Mouse (Mus musculus): Measurements from ENCODE around the gene Ppp2r5a. TPM values are rescaled to one million over a fixed set of nuclear protein-coding genes. Genes with fewer than 3 reads are reported as not detected.

The Ppp2r5a gene
- polyA plus RNA-seq, 1 experiment from 2014 or later: 12.6 TPM

- H3K9ac ChIP-seq: no peak overlapping the region
- peaks cover 32% of the 10 kb centered on the region for H3K36me3 ChIP-seq (replicated peaks; ENCODE audit: control insufficient read depth, insufficient read depth)
- H3K9me3 ChIP-seq (ENCODE audit: control insufficient read depth, low read length): no peaks in the 10 kb centered on the region
- DNase-seq (ENCODE audit: low spot score): no peak
- no peak overlapping the region for H3K4me3 ChIP-seq (replicated peaks; ENCODE audit: low read length)
- peaks cover 25% of the 10 kb centered on the region for H3K4me1 ChIP-seq (replicated peaks; ENCODE audit: control insufficient read depth, insufficient read depth, low read length)
- H3K27me3 ChIP-seq (ENCODE audit: control insufficient read depth, insufficient read depth, low read length): no peaks in the 10 kb centered on the region
- no peak overlapping the region for H3K27ac ChIP-seq
- 87% methylated on average over 4 of the region's 4 CpGs for WGBS
- no peak for ATAC-seq (ENCODE audit: low FRiP score)
- no peak overlapping the region for H3K4me2 ChIP-seq (replicated peaks)
Measured at GRCm38 (mm10) chr1:191330356-191330755, 72.7 kb downstream of the Ppp2r5a start.

DNA sequence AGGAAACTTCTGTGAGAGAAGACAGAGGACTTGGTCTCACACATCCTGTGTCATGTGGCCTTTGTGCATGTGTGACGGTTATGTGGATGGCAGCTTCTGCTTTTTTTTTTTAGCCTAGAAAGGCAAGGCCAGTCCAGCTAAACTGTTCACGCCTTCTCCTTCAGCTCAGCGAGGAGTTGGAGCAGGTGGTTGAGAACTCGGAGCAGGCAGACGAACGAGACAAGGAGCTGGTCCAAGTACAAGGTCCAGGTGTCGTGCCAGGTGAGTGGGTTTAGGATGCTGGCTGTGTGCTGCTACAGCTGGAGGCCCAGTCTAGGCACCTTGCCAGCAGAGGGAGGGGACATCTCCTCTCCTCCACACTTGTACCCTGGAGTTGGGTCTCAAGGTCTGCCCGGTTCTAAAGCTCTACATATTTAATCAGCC, 75.0 kb downstream of the Ppp2r5a start:
- H3K9ac ChIP-seq: no peak overlapping the region
- peaks cover 29% of the 10 kb centered on the region for H3K4me1 ChIP-seq (replicated peaks; ENCODE audit: control insufficient read depth, insufficient read depth, low read length)
- DNase-seq (ENCODE audit: low spot score): no peak
- ATAC-seq (ENCODE audit: low FRiP score): no peak
- WGBS: 75% methylated on average over 8 of the region's 8 CpGs
- no peak overlapping the region for H3K27ac ChIP-seq
- peaks cover 16% of the 10 kb centered on the region for H3K36me3 ChIP-seq (replicated peaks; ENCODE audit: control insufficient read depth, insufficient read depth)
- no peak overlapping the region for H3K4me3 ChIP-seq (replicated peaks; ENCODE audit: low read length)
- no peaks in the 10 kb centered on the region for H3K27me3 ChIP-seq (ENCODE audit: control insufficient read depth, insufficient read depth, low read length)
- H3K4me2 ChIP-seq (replicated peaks): peak overlapping the region; percentile 57
- H3K9me3 ChIP-seq (ENCODE audit: control insufficient read depth, low read length): no peaks in the 10 kb centered on the region

DNA sequence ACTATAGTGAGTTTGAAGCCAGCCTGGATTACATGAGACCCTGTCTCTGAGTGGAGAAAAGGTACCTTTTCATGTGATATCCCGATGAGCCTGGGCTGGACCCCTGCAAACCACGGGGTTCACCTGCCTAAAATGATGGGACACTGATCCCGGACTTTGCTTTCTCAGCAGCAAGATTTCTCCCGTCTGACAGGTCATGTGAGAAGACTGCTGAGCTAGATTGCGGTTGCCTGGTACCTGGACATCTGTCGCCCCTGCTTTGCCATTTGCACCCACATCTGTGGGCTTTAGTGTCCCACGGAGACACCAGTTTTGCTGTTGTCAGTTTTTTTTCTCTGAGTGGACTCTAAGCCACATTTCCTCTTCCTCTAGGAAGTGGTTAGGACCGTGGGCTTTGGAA, 75.8 kb downstream of the Ppp2r5a start:
- Histone ChIP-seq H3K27ac (no peak overlapping the region), H3K36me3 (replicated peaks; ENCODE audit: control insufficient read depth, insufficient read depth) (peaks cover 9% of the 10 kb centered on the region), H3K4me2 (replicated peaks) (peak overlapping the region; percentile 57), H3K9me3 (ENCODE audit: control insufficient read depth, low read length) (no peaks in the 10 kb centered on the region), H3K4me3 (replicated peaks; ENCODE audit: low read length) (peak overlapping the region; percentile 66), H3K4me1 (replicated peaks; ENCODE audit: control insufficient read depth, insufficient read depth, low read length) (peaks cover 29% of the 10 kb centered on the region), H3K27me3 (ENCODE audit: control insufficient read depth, insufficient read depth, low read length) (no peaks in the 10 kb centered on the region), H3K9ac (peak overlapping the region; percentile 81; the same call in 1 of the 2 replicates)
- 82% methylated on average over 8 of the region's 8 CpGs for WGBS
- DNase-seq (ENCODE audit: low spot score) (no peak), ATAC-seq (ENCODE audit: low FRiP score) (no peak)

- peaks cover 29% of the 10 kb centered on the region for H3K4me1 ChIP-seq (replicated peaks; ENCODE audit: control insufficient read depth, insufficient read depth, low read length)
- ATAC-seq (ENCODE audit: low FRiP score) (peak; percentile 67), DNase-seq (ENCODE audit: low spot score) (peak; percentile 42)
- H3K9me3 ChIP-seq (ENCODE audit: control insufficient read depth, low read length): no peaks in the 10 kb centered on the region
- peak overlapping the region; percentile 81 for H3K9ac ChIP-seq
- H3K27ac ChIP-seq: peak overlapping the region; percentile 79
- H3K4me2 ChIP-seq (replicated peaks): peak overlapping the region; percentile 57
- 1% methylated on average over 35 of the region's 35 CpGs for WGBS
- H3K4me3 ChIP-seq (replicated peaks; ENCODE audit: low read length): peak overlapping the region; percentile 66
- peaks cover 2% of the 10 kb centered on the region for H3K36me3 ChIP-seq (replicated peaks; ENCODE audit: control insufficient read depth, insufficient read depth)
- no peaks in the 10 kb centered on the region for H3K27me3 ChIP-seq (ENCODE audit: control insufficient read depth, insufficient read depth, low read length)
Measured at GRCm38 (mm10) chr1:191326233-191326882, 76.7 kb downstream of the Ppp2r5a start.

- Histone ChIP-seq H3K27me3 (ENCODE audit: control insufficient read depth, insufficient read depth, low read length) (no peaks in the 10 kb centered on the region), H3K36me3 (replicated peaks; ENCODE audit: control insufficient read depth, insufficient read depth) (no peaks in the 10 kb centered on the region), H3K4me2 (replicated peaks) (peak within 1 kb of the TSS; percentile 57), H3K9ac (peak within 1 kb of the TSS; percentile 81), H3K4me3 (replicated peaks; ENCODE audit: low read length) (peak within 1 kb of the TSS; percentile 66), H3K4me1 (replicated peaks; ENCODE audit: control insufficient read depth, insufficient read depth, low read length) (peaks cover 29% of the 10 kb centered on the region), H3K27ac (peak within 1 kb of the TSS; percentile 79), H3K9me3 (ENCODE audit: control insufficient read depth, low read length) (no peaks in the 10 kb centered on the region)
- DNase-seq (ENCODE audit: low spot score) (peak; percentile 99), ATAC-seq (ENCODE audit: low FRiP score) (peak; percentile 96)
- WGBS: under 1% methylated on average over 42 of the region's 42 CpGs
Measured at GRCm38 (mm10) chr1:191325726-191326232, 77.3 kb downstream of the Ppp2r5a start, which contains the start of gene Tmem206. Tmem206 (plus strand) TSS chr1:191325912.

DNA sequence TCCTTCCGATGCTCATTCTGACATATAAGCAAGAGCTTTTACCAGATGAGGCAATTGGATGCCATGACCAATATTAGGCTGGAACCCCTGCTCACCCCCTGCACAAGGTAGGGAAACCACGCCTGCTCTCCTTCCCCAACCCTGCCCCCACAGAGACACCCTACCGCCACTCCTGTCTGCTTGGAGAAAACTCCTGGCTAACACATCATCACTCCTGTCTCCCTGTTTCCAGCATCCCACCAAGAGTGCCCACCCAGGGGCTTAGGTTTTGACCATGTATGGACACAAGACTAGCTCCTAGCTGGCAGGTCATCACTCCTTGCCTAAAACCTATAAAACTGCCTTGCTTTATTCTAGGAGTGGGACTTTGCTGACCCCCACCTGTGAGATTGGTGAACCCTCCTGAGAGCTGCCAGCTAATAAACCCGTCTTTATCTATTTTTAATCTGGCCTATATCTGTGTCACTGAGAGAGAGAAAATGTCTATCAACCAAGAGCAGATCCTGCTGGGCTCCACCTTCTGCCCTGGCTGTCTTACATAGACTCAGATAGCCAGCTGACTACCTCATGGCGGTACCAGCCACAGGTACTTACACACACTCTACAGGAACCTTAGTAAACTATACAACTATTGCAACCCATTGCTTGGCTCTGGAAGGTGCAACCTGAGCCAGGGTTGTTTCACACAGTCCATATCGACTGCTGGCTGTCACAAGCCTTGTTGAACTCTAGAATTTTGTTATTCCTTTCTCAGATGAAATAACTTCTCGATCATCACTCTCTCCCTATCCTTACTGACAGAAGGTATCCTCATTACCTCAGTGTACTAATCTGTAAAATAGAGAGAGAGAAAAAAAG, 78.1 kb downstream of the Ppp2r5a start:
- H3K36me3 ChIP-seq (replicated peaks; ENCODE audit: control insufficient read depth, insufficient read depth): no peaks in the 10 kb centered on the region
- H3K4me2 ChIP-seq (replicated peaks): peak overlapping the region; percentile 57
- H3K9me3 ChIP-seq (ENCODE audit: control insufficient read depth, low read length): no peaks in the 10 kb centered on the region
- H3K4me3 ChIP-seq (replicated peaks; ENCODE audit: low read length): peak overlapping the region; percentile 66
- H3K9ac ChIP-seq: peak overlapping the region; percentile 81
- WGBS: 90% methylated on average over 7 of the region's 7 CpGs
- H3K27me3 ChIP-seq (ENCODE audit: control insufficient read depth, insufficient read depth, low read length): no peaks in the 10 kb centered on the region
- H3K4me1 ChIP-seq (replicated peaks; ENCODE audit: control insufficient read depth, insufficient read depth, low read length): peaks cover 29% of the 10 kb centered on the region
- H3K27ac ChIP-seq: peak overlapping the region; percentile 79
- DNase-seq (ENCODE audit: low spot score) (no peak), ATAC-seq (ENCODE audit: low FRiP score) (no peak; the same call in 1 of the 2 replicates)

DNA sequence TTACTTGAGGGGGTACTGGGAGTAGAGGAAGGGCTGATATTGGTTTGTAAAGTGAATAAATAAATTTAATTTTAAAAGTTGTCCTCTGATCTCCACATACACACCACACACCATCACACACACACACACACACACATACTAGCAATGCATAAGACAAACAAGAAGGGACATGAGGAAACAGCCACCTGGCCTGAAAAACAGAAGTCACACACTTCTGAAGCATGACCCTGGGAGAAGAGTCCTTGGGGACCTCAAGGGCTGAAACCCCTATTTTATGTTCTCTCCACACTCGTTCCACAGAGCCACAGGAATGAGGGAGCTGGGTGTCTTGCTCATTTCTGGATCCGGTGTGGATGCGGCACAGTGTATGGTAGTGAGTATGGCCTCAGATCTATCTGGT, 79.7 kb downstream of the Ppp2r5a start:
- Histone ChIP-seq H3K4me2 (replicated peaks) (no peak overlapping the region), H3K4me1 (replicated peaks; ENCODE audit: control insufficient read depth, insufficient read depth, low read length) (peaks cover 25% of the 10 kb centered on the region), H3K9ac (no peak overlapping the region), H3K9me3 (ENCODE audit: control insufficient read depth, low read length) (no peaks in the 10 kb centered on the region), H3K27me3 (ENCODE audit: control insufficient read depth, insufficient read depth, low read length) (no peaks in the 10 kb centered on the region), H3K36me3 (replicated peaks; ENCODE audit: control insufficient read depth, insufficient read depth) (no peaks in the 10 kb centered on the region), H3K4me3 (replicated peaks; ENCODE audit: low read length) (no peak overlapping the region), H3K27ac (no peak overlapping the region)
- WGBS: 87% methylated on average over 3 of the region's 3 CpGs
- ATAC-seq (ENCODE audit: low FRiP score) (no peak), DNase-seq (ENCODE audit: low spot score) (no peak)

DNA sequence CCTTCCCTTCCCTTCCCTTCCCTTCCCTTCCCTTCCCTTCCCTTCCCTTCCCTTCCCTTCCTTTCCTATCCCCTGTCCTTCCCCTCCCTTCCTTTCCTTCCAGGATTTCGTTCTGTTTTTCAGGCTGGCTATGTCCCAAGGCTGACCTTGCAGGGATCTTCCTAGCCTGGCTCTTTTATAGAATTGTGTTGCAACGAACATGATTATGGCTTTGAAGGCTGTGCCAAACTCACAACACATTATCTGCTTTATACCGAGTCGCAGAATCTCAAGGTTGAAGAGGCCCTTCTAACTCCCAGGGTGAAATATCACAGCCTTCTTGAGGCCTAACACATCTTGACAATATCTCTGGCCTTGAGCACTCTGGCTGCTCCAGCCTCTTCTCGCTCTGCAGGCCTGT, 84.4 kb downstream of the Ppp2r5a start:
- no peak overlapping the region for H3K9ac ChIP-seq
- peaks cover 6% of the 10 kb centered on the region for H3K4me1 ChIP-seq (replicated peaks; ENCODE audit: control insufficient read depth, insufficient read depth, low read length)
- no peaks in the 10 kb centered on the region for H3K9me3 ChIP-seq (ENCODE audit: control insufficient read depth, low read length)
- ATAC-seq (ENCODE audit: low FRiP score) (no peak), DNase-seq (ENCODE audit: low spot score) (no peak)
- no peak overlapping the region for H3K4me3 ChIP-seq (replicated peaks; ENCODE audit: low read length)
- H3K36me3 ChIP-seq (replicated peaks; ENCODE audit: control insufficient read depth, insufficient read depth): no peaks in the 10 kb centered on the region
- WGBS: 72% methylated on average over 5 of the region's 5 CpGs
- H3K4me2 ChIP-seq (replicated peaks): no peak overlapping the region
- no peak overlapping the region for H3K27ac ChIP-seq
- no peaks in the 10 kb centered on the region for H3K27me3 ChIP-seq (ENCODE audit: control insufficient read depth, insufficient read depth, low read length)

DNA sequence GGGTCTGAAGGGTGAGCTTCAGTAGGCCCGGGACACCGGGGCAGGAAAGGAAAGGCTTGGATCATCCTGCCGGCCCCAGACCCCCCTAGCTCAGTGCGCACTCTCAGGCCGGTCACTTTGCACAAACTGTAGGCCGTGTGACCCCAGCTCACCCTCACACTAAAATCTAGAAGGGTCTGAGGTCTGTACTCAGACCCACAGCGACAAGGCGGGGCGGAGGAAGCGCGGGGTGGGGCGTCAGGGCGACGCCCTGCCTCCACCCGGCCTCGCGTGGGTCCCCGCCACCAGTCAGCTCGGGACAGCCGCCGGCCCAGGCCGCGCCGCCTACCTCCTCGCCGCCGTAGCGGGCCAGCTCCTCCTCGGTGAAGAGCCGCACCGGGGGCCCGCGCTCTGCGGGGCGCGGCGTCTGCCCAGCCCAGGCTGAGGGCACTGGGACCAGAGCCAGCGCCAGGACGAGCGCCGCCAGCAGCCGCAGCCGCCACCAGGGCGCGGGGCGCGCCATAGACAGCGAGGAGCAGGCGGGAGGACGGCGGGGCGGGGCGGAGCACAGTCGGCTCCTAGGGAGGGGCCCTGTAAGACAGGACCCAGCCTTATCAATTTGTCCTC, 85.4 kb downstream of the Ppp2r5a start, which contains the start of gene Nenf:
Nenf (minus strand) TSS at position 604 of the 606 bp plus-strand sequence.
- Histone ChIP-seq H3K9ac (peak within 1 kb of the TSS; percentile 83), H3K27ac (peak within 1 kb of the TSS; percentile 52; the same call in 1 of the 2 replicates), H3K27me3 (ENCODE audit: control insufficient read depth, insufficient read depth, low read length) (no peaks in the 10 kb centered on the region), H3K4me1 (replicated peaks; ENCODE audit: control insufficient read depth, insufficient read depth, low read length) (peaks cover 6% of the 10 kb centered on the region), H3K4me3 (replicated peaks; ENCODE audit: low read length) (peak within 1 kb of the TSS; percentile 59), H3K36me3 (replicated peaks; ENCODE audit: control insufficient read depth, insufficient read depth) (no peaks in the 10 kb centered on the region), H3K4me2 (replicated peaks) (peak within 1 kb of the TSS; percentile 69), H3K9me3 (ENCODE audit: control insufficient read depth, low read length) (no peaks in the 10 kb centered on the region)
- WGBS: under 1% methylated on average over 54 of the region's 54 CpGs
- ATAC-seq (ENCODE audit: low FRiP score) (peak; percentile 86), DNase-seq (ENCODE audit: low spot score) (peak; percentile 65)

Data from hindbrain, embryonic 14.5 days (tissue).